Mouse (Mus musculus): ENCODE results near the gene Gm49450. TPM values are rescaled to one million over a fixed set of nuclear protein-coding genes. Genes with fewer than 3 reads are reported as not detected.

Gene Gm49450
- total and polyA plus RNA-seq, 2 experiments from 2014 or later: 1,797 TPM; not detected in 1

DNA sequence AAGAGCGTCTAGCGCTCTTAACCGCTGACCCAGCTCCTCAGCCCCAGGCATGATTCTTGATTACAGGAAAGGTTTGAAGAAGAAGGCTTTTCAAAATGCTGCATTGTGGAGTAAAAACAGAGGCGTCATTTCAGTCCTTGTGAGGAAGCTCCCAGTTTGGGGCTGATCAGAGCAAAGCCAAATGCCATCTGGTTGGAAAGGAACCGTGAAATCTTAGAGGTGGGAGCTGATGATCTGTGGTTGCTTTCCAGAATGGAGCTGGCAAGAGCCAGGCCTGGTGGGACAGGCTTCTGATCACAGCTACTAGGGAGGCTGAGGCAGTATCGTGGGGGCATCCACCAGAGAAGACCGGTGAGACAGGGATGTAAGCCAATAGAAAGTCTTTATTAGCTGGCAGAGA is 43.5 kb upstream of the Gm49450 start:
- Histone ChIP-seq H3K36me3 (ENCODE audit: insufficient read depth, low read length) (no peaks in the 10 kb centered on the region), H3K27me3 (ENCODE audit: insufficient read depth, low read length) (no peaks in the 10 kb centered on the region), H3K27ac (ENCODE audit: low read depth, low read length) (no peak overlapping the region), H3K4me2 (ENCODE audit: low read depth, low read length, poor library complexity, severe bottlenecking) (no peak overlapping the region), H3K9me3 (ENCODE audit: low read length) (no peaks in the 10 kb centered on the region), H3K9ac (replicated peaks; ENCODE audit: low read length, poor library complexity, severe bottlenecking) (no peak overlapping the region), H3K4me1 (ENCODE audit: insufficient read depth, low read length) (peaks cover 5% of the 10 kb centered on the region), H3K4me3 (ENCODE audit: low read depth, low read length) (no peak overlapping the region)
- ATAC-seq (ENCODE audit: low FRiP score): no peak
- TF ChIP-seq CTCF (IDR thresholded peaks at IDR 0.05): no peak
- DNase-seq (ENCODE audit: low spot score): peak; percentile 32
- 65% methylated on average over 7 of the region's 7 CpGs for WGBS

DNA sequence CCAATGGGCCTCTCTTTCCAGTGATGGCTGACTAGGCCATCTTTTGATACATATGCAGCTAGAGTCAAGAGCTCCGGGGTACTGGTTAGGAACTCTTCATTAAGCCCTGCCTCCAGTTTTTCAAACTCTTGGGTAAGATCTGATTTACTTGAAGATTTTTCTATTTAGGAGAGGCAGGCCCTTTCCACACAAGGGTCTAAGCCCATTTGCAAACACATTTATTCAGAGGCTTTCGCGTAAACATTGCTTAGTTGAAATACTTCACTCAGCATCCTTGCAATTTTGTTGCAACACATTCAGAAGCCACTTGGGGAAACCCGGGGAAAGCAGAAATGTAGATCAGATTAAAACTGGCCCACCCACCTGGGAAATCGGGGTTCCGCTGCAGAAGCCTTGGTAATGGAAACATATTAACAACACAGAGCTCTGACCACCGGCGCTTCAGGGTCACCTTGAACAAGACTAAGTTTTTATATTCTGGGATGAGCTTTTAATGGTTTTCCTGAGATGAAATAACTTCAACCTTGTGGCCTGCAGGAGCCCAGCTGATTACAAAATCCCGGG is 41.7 kb upstream of the Gm49450 start:
- no peak for TF ChIP-seq CTCF (IDR thresholded peaks at IDR 0.05)
- Histone ChIP-seq H3K4me3 (ENCODE audit: low read depth, low read length) (no peak overlapping the region), H3K9ac (replicated peaks; ENCODE audit: low read length, poor library complexity, severe bottlenecking) (no peak overlapping the region), H3K9me3 (ENCODE audit: low read length) (no peaks in the 10 kb centered on the region), H3K4me2 (ENCODE audit: low read depth, low read length, poor library complexity, severe bottlenecking) (no peak overlapping the region), H3K27ac (ENCODE audit: low read depth, low read length) (no peak overlapping the region; the same call in 1 of the 2 replicates), H3K27me3 (ENCODE audit: insufficient read depth, low read length) (no peaks in the 10 kb centered on the region), H3K36me3 (ENCODE audit: insufficient read depth, low read length) (no peaks in the 10 kb centered on the region), H3K4me1 (ENCODE audit: insufficient read depth, low read length) (peaks cover 20% of the 10 kb centered on the region)
- WGBS: 81% methylated on average over 9 of the region's 9 CpGs
- DNase-seq (ENCODE audit: low spot score) (no peak), ATAC-seq (ENCODE audit: low FRiP score) (no peak)

DNA sequence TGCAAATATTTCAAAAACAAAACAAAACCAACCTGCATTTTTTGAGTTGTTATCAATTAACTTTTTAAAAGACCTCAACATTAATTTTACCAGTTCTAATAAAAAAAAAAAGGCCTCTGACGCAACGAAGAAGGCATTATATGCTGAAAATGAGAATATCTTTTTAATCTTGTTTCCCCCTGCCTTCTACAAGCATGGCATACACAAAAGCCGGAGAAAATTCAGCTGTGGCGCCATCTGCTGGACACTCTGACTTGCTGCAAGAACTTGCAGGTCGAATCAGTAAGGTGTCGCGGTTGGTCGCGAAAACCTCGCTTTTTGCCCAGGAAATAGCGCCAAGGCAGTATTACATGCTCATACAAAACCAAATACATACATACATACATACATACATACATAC is 40.5 kb upstream of the Gm49450 start:
- H3K4me3 ChIP-seq (ENCODE audit: low read depth, low read length): peak overlapping the region; percentile 35; the same call in 1 of the 2 replicates
- H3K27ac ChIP-seq (ENCODE audit: low read depth, low read length): peak overlapping the region; percentile 96; the same call in 1 of the 2 replicates
- H3K4me1 ChIP-seq (ENCODE audit: insufficient read depth, low read length): peaks cover 25% of the 10 kb centered on the region
- TF ChIP-seq CTCF (IDR thresholded peaks at IDR 0.05): peak; percentile 96
- DNase-seq (ENCODE audit: low spot score) (peak; percentile 97), ATAC-seq (ENCODE audit: low FRiP score) (no peak)
- WGBS: 1% methylated on average over 11 of the region's 11 CpGs
- H3K27me3 ChIP-seq (ENCODE audit: insufficient read depth, low read length): no peaks in the 10 kb centered on the region
- no peaks in the 10 kb centered on the region for H3K36me3 ChIP-seq (ENCODE audit: insufficient read depth, low read length)
- H3K4me2 ChIP-seq (ENCODE audit: low read depth, low read length, poor library complexity, severe bottlenecking): peak overlapping the region; percentile 66
- no peaks in the 10 kb centered on the region for H3K9me3 ChIP-seq (ENCODE audit: low read length)
- peak overlapping the region; percentile 69; the same call in 1 of the 2 replicates for H3K9ac ChIP-seq (replicated peaks; ENCODE audit: low read length, poor library complexity, severe bottlenecking)

DNA sequence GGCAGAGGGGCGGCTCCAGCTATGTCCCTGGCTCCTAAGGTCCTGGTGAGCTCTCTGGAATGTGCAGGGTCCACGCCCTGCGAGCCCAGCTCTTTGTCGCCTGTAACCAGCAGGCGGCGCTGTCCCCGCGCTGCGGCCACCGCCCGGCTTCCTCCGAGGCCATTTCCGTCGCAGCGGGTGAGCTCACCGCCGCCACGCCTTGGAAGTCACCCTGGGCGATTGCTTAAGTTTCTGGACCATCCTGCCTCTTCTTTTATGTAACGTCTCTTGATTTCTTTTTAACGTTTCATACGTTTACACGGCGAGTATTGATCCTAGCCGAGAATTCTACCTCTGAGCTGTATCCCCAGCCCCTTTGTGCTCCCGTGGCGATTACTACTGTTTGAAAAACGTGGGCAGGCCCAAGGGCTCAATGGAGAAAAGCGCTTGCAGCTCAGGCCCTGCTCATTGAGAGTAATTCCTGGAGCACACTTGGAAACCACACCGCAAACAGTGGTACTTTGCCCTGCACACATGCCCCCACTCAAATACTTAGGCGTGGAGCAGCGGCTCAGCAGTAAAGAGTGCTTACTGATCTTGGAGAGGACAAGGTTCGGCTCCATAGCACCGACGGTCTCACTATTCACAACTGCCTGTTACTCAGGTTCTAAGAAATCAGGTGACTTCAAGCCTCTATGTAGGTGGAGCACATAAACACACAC is 39.9 kb upstream of the Gm49450 start:
- H3K4me1 ChIP-seq (ENCODE audit: insufficient read depth, low read length): peaks cover 31% of the 10 kb centered on the region
- under 1% methylated on average over 35 of the region's 35 CpGs for WGBS

DNA sequence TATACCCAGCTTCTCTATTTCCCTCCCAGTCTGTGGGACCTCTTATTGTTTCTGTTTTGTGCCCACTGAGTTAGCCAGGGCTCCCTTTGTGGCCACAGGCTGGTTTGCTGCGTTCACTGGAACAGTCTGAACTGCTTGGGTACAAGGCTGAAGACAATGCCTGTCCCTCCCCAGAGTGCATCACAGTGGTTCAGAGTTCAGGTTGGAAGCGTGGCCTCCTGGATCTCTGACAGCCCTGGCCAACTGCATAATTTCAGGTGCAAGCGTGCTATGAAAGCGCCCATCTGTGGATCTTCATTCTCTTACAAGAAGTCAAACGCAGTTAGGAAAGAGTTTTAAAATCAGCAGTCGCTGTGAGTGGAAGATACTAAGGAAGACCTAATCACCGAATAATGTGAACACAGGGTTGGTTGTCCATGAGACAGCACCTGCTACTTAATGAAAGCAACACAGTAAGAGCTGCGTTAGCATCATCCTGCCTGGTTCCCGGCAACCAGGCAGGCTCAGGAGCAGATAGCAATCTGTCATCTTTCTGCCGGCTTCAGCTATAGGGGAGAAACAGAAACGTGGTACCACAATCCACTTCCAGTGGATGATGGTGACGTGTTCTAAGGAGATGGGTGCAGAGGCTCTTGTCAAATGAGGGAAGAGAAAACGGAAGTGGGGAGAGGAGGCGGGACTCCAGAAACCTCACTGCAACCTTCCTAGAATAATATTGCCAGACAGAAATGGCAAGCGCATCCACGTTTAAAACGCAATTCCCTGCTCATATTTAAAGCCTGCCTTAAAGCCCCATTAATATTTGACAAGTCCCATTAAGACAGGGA is 38.9 kb upstream of the Gm49450 start:
- Histone ChIP-seq H3K36me3 (ENCODE audit: insufficient read depth, low read length) (no peaks in the 10 kb centered on the region), H3K27me3 (ENCODE audit: insufficient read depth, low read length) (no peaks in the 10 kb centered on the region), H3K27ac (ENCODE audit: low read depth, low read length) (peak overlapping the region; percentile 96), H3K9ac (replicated peaks; ENCODE audit: low read length, poor library complexity, severe bottlenecking) (peak overlapping the region; percentile 69), H3K9me3 (ENCODE audit: low read length) (no peaks in the 10 kb centered on the region), H3K4me2 (ENCODE audit: low read depth, low read length, poor library complexity, severe bottlenecking) (peak overlapping the region; percentile 66), H3K4me1 (ENCODE audit: insufficient read depth, low read length) (peaks cover 34% of the 10 kb centered on the region), H3K4me3 (ENCODE audit: low read depth, low read length) (peak overlapping the region; percentile 35)
- ATAC-seq (ENCODE audit: low FRiP score) (peak; percentile 89), DNase-seq (ENCODE audit: low spot score) (peak; percentile 93)
- 8% methylated on average over 17 of the region's 17 CpGs for WGBS
- TF ChIP-seq CTCF (IDR thresholded peaks at IDR 0.05): no peak

More for the DNA sequence above, 39.9 kb upstream of the Gm49450 start:
- ATAC-seq (ENCODE audit: low FRiP score): peak; percentile 86
- H3K9ac ChIP-seq (replicated peaks; ENCODE audit: low read length, poor library complexity, severe bottlenecking): peak overlapping the region; percentile 69
- peak; percentile 91 for DNase-seq (ENCODE audit: low spot score)
- peak overlapping the region; percentile 35 for H3K4me3 ChIP-seq (ENCODE audit: low read depth, low read length)
- H3K4me2 ChIP-seq (ENCODE audit: low read depth, low read length, poor library complexity, severe bottlenecking): peak overlapping the region; percentile 66
- peak overlapping the region; percentile 96 for H3K27ac ChIP-seq (ENCODE audit: low read depth, low read length)
- H3K27me3 ChIP-seq (ENCODE audit: insufficient read depth, low read length): no peaks in the 10 kb centered on the region
- H3K36me3 ChIP-seq (ENCODE audit: insufficient read depth, low read length): no peaks in the 10 kb centered on the region
- TF ChIP-seq CTCF (IDR thresholded peaks at IDR 0.05): peak; percentile 97
- no peaks in the 10 kb centered on the region for H3K9me3 ChIP-seq (ENCODE audit: low read length)
